Mouse (Mus musculus) hindbrain, postnatal 0 days (tissue): ENCODE measurements at regions not wholly inside any gene's neighbourhood (a gene's known extent, or its start where the extent isn't known, plus 50 kb on each side); places are given as distances from the start of the nearest gene placed in this dataset.

Experiments used
- ATAC-seq: fragments of 200-750 bp; cut with Nextera tagmentation; 2 replicates; pipeline ENCODE4 v1.8.0; 2017; ENCODE audit warnings: mild to moderate bottlenecking, moderate TSS enrichment, moderate library complexity
- DNase-seq: peaks from one replicate; pipeline ENCODE4 v3.0.0-alpha.2; 2015; ENCODE audit warnings: low spot score
- H3K27ac ChIP-seq: fragments of 300-500 bp; sonication (generic); 2 replicates; pipeline ENCODE4 v1.5.1; 2014; ENCODE audit warnings: mild to moderate bottlenecking
- H3K27me3 ChIP-seq: fragments of 300-500 bp; sonication (generic); 2 replicates; pipeline ENCODE4 v1.6.1; 2014; ENCODE audit warnings: low read length, mixed read lengths; ENCODE audit not compliant: insufficient read depth
- H3K36me3 ChIP-seq: fragments of 300-500 bp; sonication (generic); 2 replicates; pipeline ENCODE4 v1.6.1; 2014; ENCODE audit warnings: low read length, mixed read lengths; ENCODE audit not compliant: insufficient read depth
- H3K4me1 ChIP-seq: fragments of 300-500 bp; sonication (generic); 2 replicates; pipeline ENCODE4 v1.6.1; 2014; ENCODE audit warnings: antibody characterized with exemption, low read length, mixed read lengths; ENCODE audit not compliant: insufficient read depth
- H3K4me2 ChIP-seq: fragments of 300-500 bp; sonication (generic); 2 replicates; pipeline ENCODE4 v1.6.1; 2014; ENCODE audit warnings: low read depth, mild to moderate bottlenecking, low read length, moderate library complexity, mixed read lengths
- H3K4me3 ChIP-seq: fragments of 300-500 bp; sonication (generic); 2 replicates; pipeline ENCODE4 v1.5.1; 2014; ENCODE audit warnings: low read length
- H3K9ac ChIP-seq: fragments of 300-500 bp; sonication (generic); replicated peaks from 2 replicates; pipeline ENCODE4 v1.6.1; 2014; ENCODE audit warnings: mild to moderate bottlenecking, low read length, moderate library complexity, mixed read lengths
- H3K9me3 ChIP-seq: fragments of 300-500 bp; sonication (generic); 2 replicates; pipeline ENCODE4 v1.6.1; 2016; ENCODE audit warnings: low read length, mixed read lengths
- CTCF ChIP-seq: IDR thresholded peaks from 2 replicates; pipeline ENCODE4 v1.5.1; 2016; ENCODE audit warnings: antibody characterized with exemption, control low read depth, low read depth
- WGBS: fragments of 180-500 bp; shearing (Covaris S2); extraction: QIAGEN DNeasy Blood & Tissue Kit; methylation state at CpG from one replicate; pipeline ENCODE4 v1.1.7; 2014; 5-methylcytosine and 5-hydroxymethylcytosine counted together

- Histone ChIP-seq H3K9me3 (no peaks in the 10 kb centered on the region), H3K4me3 (no peak overlapping the region), H3K27ac (no peak overlapping the region), H3K36me3 (no peaks in the 10 kb centered on the region), H3K4me1 (no peaks in the 10 kb centered on the region), H3K9ac (no peak overlapping the region), H3K27me3 (no peaks in the 10 kb centered on the region), H3K4me2 (no peak overlapping the region)
- no peak for DNase-seq
- no peak for TF ChIP-seq CTCF
- no peak for ATAC-seq
- WGBS: 83% methylated on average over 6 of the region's 6 CpGs
Observed at GRCm38 (mm10) chr6:93083716-93084115, 140.4 kb upstream of the Adamts9 start.

GRCm38 (mm10) chr6:93082205-93082604 lies 138.9 kb upstream of the Adamts9 start:
- 83% methylated on average over 4 of the region's 4 CpGs for WGBS
- ATAC-seq: no peak
- H3K4me1 ChIP-seq: no peaks in the 10 kb centered on the region

GRCm38 (mm10) chr6:93076681-93077080 lies 133.4 kb upstream of the Adamts9 start:
- Histone ChIP-seq H3K4me1 (no peaks in the 10 kb centered on the region), H3K27ac (no peak overlapping the region), H3K4me2 (no peak overlapping the region), H3K36me3 (no peaks in the 10 kb centered on the region), H3K4me3 (no peak overlapping the region), H3K9ac (no peak overlapping the region), H3K9me3 (no peaks in the 10 kb centered on the region), H3K27me3 (no peaks in the 10 kb centered on the region)
- 86% methylated on average over 1 of the region's 1 CpGs for WGBS
- no peak for DNase-seq
- ATAC-seq: no peak
- TF ChIP-seq CTCF: no peak

More at GRCm38 (mm10) chr6:93082205-93082604, 138.9 kb upstream of the Adamts9 start:
- H3K27me3 ChIP-seq: no peaks in the 10 kb centered on the region
- no peak overlapping the region for H3K27ac ChIP-seq
- no peaks in the 10 kb centered on the region for H3K9me3 ChIP-seq
- no peak overlapping the region for H3K4me3 ChIP-seq
- DNase-seq: no peak
- H3K36me3 ChIP-seq: no peaks in the 10 kb centered on the region
- TF ChIP-seq CTCF: no peak
- H3K4me2 ChIP-seq: no peak overlapping the region
- H3K9ac ChIP-seq: no peak overlapping the region

- Histone ChIP-seq H3K4me3 (no peak overlapping the region), H3K27me3 (no peaks in the 10 kb centered on the region), H3K27ac (no peak overlapping the region), H3K4me1 (no peaks in the 10 kb centered on the region), H3K9me3 (no peaks in the 10 kb centered on the region), H3K4me2 (no peak overlapping the region), H3K36me3 (no peaks in the 10 kb centered on the region), H3K9ac (no peak overlapping the region)
- no peak for DNase-seq
- WGBS: 56% methylated on average over 5 of the region's 5 CpGs
- no peak for TF ChIP-seq CTCF
- ATAC-seq: no peak
Observed at GRCm38 (mm10) chr6:93075867-93076266, 132.6 kb upstream of the Adamts9 start.

- no peaks in the 10 kb centered on the region for H3K27me3 ChIP-seq
- H3K4me2 ChIP-seq: no peak overlapping the region
- no peak overlapping the region for H3K27ac ChIP-seq
- no peak overlapping the region for H3K9ac ChIP-seq
- TF ChIP-seq CTCF: no peak
- ATAC-seq (no peak), DNase-seq (no peak)
- no peak overlapping the region for H3K4me3 ChIP-seq
- no peaks in the 10 kb centered on the region for H3K4me1 ChIP-seq
- no peaks in the 10 kb centered on the region for H3K9me3 ChIP-seq
- H3K36me3 ChIP-seq: no peaks in the 10 kb centered on the region
- 57% methylated on average over 4 of the region's 4 CpGs for WGBS
Observed at GRCm38 (mm10) chr6:93075011-93075410, 131.7 kb upstream of the Adamts9 start.

GRCm38 (mm10) chr6:93070916-93071315 lies 127.6 kb upstream of the Adamts9 start:
- Histone ChIP-seq H3K4me1 (peaks cover 3% of the 10 kb centered on the region; the same call in 1 of the 2 replicates), H3K4me3 (no peak overlapping the region), H3K36me3 (no peaks in the 10 kb centered on the region), H3K9ac (no peak overlapping the region), H3K27me3 (no peaks in the 10 kb centered on the region), H3K9me3 (no peaks in the 10 kb centered on the region), H3K27ac (no peak overlapping the region), H3K4me2 (no peak overlapping the region)
- no peak for TF ChIP-seq CTCF
- no peak for ATAC-seq
- DNase-seq: no peak
- WGBS: 83% methylated on average over 5 of the region's 5 CpGs

GRCm38 (mm10) chr6:93067808-93068207 lies 124.5 kb upstream of the Adamts9 start:
- Histone ChIP-seq H3K27me3 (no peaks in the 10 kb centered on the region), H3K9ac (no peak overlapping the region)

More at GRCm38 (mm10) chr6:93067808-93068207, 124.5 kb upstream of the Adamts9 start:
- Histone ChIP-seq H3K4me3 (no peak overlapping the region), H3K4me1 (peaks cover 3% of the 10 kb centered on the region; the same call in 1 of the 2 replicates), H3K27ac (no peak overlapping the region), H3K4me2 (no peak overlapping the region), H3K9me3 (no peaks in the 10 kb centered on the region), H3K36me3 (no peaks in the 10 kb centered on the region)
- no peak for TF ChIP-seq CTCF
- ATAC-seq: no peak
- WGBS: 94% methylated on average over 5 of the region's 5 CpGs
- no peak for DNase-seq
